Mouse (Mus musculus): ENCODE measurements around the gene Gtf3c3. TPM values are rescaled to one million over a fixed set of nuclear protein-coding genes. Genes with fewer than 3 reads are reported as not detected.

Gtf3c3 gene
- 17.1 and 22.5 TPM in 2 replicates for total RNA-seq (2021)
- long read RNA-seq, experiment 1, full-length matches to known transcripts, result 12 of 15 reads
- long read RNA-seq, experiment 1, partial matches to known transcripts, result 2 of 15 reads
- long read RNA-seq, experiment 1, other reads (novel, unspliced or antisense), result 1 of 15 reads
- long read RNA-seq, experiment 2, full-length matches to known transcripts, result 10 of 12 reads
- long read RNA-seq, experiment 2, partial matches to known transcripts, result 0 of 12 reads
- long read RNA-seq, experiment 2, other reads (novel, unspliced or antisense), result 2 of 12 reads

DNA sequence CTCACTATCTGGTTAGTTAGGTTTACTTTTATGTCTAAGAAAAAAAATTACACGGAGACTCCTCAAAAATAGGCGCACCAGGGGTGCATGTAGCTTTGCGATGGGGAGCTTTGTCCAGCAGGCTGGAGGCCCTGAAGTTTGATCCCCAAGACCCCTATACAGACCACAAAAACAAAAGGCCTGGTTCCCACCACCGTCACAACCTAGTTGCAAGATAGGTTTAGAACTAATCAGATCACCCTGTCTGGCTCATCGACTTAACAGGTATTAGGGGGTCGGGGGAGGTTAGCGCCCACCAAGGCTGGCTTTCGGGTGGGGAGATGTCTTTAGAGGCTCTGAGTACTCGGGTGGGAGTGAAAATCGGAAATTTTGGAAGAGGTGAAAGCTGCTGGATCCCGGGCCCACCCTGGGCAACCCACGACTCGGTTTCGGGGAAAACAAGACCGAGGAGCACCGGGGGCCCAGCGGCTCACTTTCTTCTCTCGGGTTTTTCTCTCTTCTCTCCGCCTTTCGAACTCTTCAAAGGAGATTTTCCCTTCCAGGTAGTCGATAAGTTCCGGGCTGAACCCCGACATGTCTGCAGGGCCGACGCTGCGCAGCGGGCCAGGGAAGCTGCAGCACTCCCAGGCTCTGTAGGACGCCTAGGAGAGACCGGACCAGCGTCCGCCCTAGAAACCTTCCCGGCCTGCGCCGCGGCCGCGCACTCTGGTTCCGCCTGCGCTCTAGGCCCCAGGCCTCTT lies at the start of gene Gtf3c3:
Gene Gtf3c3 (minus strand): TSS at position 632 of the 740 bp plus-strand sequence.
- peak; percentile 90 for DNase-seq

DNA sequence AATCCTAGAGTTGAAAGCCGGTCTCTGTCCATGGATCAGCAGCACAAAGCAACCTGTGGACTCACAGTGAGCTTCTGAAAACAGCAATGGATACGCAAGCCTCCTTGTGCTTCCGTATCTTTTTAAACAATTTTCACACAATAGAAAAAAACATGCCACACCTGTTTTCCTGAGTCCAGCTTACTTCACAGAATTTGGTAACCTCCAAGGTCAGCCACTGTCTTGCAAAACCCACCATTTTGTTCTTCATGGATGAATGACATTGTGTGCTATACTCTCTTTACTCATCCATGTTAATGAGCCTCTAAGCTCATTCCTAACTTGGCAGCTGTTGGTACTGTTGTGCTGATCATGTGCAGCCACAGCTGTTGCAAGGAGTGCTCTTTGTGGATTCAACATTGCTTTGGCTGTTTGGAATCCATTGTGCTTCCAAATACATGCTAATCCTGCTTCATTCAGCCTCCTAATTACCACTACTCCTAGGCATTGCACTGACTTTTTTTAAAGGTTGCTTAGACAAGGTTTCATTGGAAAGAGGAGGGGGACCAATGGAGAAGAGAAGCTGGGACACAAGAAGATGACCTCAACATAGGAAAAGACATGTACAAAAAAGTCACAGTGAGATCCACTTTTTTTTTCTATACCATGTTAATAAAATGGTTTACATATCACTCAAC lies 46.1 kb upstream of the Gtf3c3 start:
- no peak for DNase-seq

GRCm38 (mm10) chr1:54480491-54480890 lies 41.7 kb upstream of the Gtf3c3 start:
- no peak for DNase-seq

DNA sequence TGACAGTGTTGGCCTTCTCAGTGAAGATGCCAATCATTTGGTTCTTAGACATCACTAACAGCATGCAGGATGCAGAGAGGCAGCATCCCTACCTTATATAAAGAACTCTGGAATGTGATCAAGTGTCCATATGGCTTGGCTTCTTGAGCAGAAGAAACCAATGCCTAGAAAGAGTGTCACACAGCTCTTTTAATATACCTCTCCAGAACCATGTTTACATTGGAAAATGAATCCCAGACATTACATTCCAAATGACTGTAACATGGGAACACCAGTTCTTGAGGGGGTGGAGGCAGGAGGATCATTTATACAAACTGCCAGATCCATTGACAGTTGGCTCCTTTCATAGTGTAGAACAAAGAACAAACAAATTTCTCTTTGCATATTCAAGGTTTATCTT lies 29.9 kb upstream of the Gtf3c3 start:
- no peak for DNase-seq

- DNase-seq, result no peak
Observed at GRCm38 (mm10) chr1:54467366-54467765, 28.6 kb upstream of the Gtf3c3 start.

- no peak for DNase-seq
Observed at GRCm38 (mm10) chr1:54452116-54452515, 13.3 kb upstream of the Gtf3c3 start.

DNA sequence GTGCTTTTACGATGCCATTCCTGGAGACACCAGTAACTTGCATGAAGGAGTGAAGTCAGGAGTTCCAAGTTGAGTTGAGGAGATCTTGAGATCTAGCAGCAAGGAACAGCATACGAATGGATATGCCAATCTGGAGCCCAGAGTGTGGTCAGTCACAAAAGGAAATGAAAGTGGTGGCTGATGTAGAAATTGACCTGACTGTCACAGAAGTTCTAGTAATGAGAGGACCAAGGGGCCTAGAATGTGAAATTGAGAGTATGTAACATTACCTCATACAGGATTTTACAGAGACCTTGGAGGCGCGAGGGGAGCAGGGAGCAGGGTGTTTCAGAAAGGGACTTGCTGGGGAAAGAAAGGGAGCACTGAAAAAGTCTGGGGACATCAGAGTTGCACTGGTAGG lies 10.1 kb upstream of the Gtf3c3 start:
- no peak for DNase-seq

DNA sequence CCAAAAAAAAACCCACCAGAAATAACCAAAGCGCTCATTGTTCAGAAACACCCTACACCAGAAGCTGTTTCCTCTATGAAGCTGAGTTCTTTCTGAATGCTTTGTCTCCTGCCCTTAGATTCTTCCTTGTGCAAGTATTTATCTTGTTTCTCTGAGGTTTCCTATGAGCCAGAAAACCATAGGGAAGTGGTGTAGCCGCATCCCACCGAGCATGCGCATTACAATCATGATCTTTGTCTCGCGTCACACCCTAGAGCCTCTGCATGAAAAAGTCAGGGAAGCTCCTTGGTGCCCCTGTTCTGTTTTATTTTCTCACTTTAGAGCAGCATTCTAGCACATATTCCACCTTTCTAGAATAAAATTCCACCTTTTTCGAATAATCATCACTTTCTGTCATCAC lies 4.9 kb upstream of the Gtf3c3 start:
- no peak for DNase-seq

- DNase-seq, result no peak
Observed at GRCm38 (mm10) chr1:54439080-54439476, 307 bp upstream of the Gtf3c3 start.

DNA sequence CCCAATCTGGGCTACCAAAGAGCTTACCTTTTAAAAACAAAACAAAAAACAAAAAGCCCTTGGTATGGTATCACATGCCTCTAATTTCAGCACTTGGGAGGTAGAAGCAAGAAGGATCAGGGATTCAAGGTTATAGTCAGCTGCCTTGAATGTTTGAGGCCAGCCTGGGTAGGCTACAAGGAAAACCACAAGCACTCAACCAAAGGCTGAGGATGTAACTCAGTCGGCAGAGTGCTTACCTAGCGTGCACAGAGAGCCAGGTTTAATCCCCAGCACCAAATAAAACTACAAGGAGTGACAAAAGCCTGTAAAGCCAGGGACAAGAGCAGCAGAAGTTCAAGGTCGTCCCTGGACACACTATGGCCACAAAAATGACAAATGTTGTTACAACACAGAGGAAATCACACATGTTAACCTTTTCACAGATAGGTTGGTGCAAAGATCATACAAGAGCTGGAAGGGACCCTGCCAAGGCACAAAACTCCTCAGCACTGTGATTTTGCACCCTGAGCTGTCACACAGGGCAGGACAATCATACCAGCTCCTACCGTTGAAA lies 16.5 kb downstream of the Gtf3c3 start:
- peak; percentile 54 for DNase-seq

- no peak for DNase-seq
Observed at GRCm38 (mm10) chr1:54421670-54422069, 17.1 kb downstream of the Gtf3c3 start.

GRCm38 (mm10) chr1:54402736-54403135 lies 36.0 kb downstream of the Gtf3c3 start:
- DNase-seq, result no peak

DNA sequence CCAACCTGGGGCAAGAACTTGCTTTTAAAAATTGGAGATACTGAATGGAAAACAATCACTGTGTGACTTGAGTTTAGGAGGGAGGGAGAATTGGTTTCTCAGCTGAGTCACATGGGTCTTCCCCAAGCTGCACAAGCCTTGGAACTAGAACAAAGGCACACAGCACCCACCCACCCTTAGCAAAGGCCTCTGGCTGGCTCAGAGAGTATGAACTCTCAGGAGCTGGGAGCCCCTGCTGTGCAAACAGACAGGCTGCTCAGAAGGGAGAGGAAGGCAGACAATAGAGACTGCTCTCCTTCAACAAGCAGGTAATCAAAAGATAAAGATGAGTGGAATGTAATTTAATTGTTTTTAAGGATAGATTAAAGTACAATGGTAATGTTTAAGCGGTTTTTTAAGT lies 54.5 kb downstream of the Gtf3c3 start:
- DNase-seq, result no peak

DNA sequence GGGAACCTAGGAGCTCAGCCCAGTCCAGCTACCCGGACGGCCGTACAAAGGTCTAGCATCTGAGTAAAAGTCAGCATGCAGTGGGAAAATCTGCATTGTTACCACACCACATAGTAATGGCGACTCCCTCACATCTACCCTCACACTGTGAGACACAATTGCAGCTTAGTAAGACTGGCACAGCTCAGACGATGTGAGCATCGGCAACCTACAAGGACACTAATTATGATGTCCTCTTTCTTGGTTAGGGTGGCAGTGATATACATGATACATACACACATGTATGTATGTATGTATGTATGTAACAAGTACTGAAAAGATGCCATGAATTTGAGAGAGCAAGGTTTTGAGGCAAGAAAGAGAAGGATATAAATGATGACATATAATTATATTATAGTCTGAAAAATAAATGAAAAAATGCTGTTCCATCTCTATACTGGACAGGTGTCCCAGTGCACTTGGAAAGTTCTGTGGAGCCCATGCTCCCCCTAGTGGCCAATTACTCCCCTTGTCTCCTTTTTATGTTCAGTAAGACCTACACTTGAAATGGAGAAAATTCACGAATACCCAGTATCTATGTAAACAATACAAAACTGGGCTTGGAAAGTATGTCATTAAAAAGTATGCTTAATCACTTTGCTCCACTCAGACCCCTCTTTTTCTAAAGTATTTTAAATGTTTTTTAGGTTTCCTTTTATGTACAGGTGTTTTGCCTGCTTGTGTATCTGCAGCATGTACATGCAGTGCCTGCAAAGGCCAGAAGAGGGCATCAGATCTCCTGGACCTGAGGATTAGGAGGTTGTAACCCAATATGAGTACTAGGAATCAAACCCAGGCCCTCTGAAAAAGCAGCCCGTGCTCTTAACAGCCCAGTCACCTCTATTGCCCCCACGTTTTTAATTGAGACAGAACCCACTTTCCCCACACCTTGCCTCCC lies 57.5 kb downstream of the Gtf3c3 start:
- DNase-seq, result peak; percentile 76

DNA sequence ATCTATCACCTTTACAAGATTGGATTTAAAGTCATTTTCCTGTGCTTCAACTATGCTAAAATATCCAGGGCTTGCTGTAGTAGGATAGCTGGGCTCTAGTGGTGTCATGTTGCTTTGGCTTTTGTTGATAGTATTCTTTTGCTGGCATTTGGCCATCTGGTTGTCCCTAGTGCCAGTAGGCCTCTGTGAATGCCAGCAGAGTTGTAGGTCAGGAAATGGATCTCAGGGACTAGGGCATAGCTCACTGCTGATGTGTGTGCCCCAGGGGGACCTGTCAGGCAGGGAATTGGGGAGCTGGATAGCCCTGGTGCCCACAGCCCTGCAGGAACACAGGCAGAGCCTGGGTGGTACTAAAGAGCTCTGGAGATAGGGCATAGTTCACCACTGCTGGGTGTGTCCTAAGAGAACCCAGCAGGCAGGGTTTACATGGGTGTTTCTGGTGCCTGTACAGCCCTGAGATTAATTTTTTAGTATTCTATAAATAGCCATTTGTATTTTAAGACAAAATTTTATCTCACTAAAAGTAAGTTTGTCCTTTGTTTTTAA lies 61.2 kb downstream of the Gtf3c3 start:
- peak; percentile 43 for DNase-seq

DNA sequence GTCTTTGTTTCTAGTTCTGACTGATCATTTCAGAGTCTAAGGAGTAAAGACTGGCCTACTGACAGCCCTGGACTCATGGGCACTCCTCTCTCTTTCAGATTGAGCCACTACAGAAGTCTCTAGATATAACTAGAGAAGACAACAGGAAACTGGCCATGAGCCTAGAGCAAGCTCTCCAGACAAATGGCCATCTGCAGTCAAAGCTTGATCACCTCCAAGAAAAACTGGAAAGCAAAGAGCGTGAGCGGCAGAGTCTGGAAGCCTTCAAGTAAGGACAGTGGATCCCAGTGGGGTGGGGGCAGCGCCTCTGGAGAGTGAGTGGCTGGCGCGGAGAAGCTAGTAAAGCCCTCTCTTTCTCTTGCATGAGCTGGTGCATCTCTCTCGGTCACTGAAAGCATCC lies 82.2 kb downstream of the Gtf3c3 start:
- no peak for DNase-seq

DNA sequence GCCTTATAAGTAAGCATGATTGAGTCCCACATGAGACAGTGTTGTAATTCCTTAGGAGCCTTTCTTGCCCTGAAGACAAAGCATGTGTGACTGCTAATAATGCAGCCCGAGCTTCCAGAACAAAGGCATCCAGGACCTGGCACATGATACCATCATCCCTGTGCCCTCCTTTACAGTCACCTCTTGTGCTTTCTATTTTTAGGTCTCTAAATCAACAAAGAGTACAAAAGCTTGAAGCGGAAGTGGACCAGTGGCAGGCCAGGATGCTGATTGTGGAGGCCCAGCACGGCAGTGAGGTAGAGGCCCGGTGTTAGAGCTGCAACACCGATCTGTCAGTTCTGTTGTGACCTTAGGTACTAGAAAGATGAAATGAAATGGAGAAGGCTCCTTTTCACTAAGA lies 83.3 kb downstream of the Gtf3c3 start:
- no peak for DNase-seq

GRCm38 (mm10) chr1:54354786-54355185 lies 84.0 kb downstream of the Gtf3c3 start:
- no peak for DNase-seq

Data from adrenal gland, postnatal 14 days (tissue).